Mouse (Mus musculus): ENCODE measurements at regions not wholly inside any gene's neighbourhood (a gene's known extent, or its start where the extent isn't known, plus 50 kb on each side); places are given as distances from the start of the nearest gene placed in this dataset.

- TF ChIP-seq EP300 (IDR thresholded peaks at IDR 0.05; ENCODE audit: insufficient read depth, low read depth, low read length) (no peak), CTCF (IDR thresholded peaks at IDR 0.05) (no peak), POLR2A (IDR thresholded peaks at IDR 0.05; ENCODE audit: insufficient read depth, low read depth, low read length) (no peak)
Measured at GRCm38 (mm10) chr14:120803739-120804138, 107.3 kb upstream of the Ipo5 start.

Measured in heart, adult 2 months (tissue).